Mouse (Mus musculus) bone marrow macrophage, adult 2 months (primary cell): ENCODE measurements around the gene Cd47.

ENCODE experiments used
- CTCF ChIP-seq: IDR thresholded peaks from 2 replicates; pipeline ENCODE4 v1.5.1; 2012; ENCODE audit warnings: low read depth, mild to moderate bottlenecking, low read length, moderate library complexity
- POLR2A ChIP-seq: IDR thresholded peaks from 2 replicates; pipeline ENCODE4 v1.6.1; 2012; ENCODE audit warnings: mild to moderate bottlenecking, low read depth, low read length, borderline replicate concordance

DNA sequence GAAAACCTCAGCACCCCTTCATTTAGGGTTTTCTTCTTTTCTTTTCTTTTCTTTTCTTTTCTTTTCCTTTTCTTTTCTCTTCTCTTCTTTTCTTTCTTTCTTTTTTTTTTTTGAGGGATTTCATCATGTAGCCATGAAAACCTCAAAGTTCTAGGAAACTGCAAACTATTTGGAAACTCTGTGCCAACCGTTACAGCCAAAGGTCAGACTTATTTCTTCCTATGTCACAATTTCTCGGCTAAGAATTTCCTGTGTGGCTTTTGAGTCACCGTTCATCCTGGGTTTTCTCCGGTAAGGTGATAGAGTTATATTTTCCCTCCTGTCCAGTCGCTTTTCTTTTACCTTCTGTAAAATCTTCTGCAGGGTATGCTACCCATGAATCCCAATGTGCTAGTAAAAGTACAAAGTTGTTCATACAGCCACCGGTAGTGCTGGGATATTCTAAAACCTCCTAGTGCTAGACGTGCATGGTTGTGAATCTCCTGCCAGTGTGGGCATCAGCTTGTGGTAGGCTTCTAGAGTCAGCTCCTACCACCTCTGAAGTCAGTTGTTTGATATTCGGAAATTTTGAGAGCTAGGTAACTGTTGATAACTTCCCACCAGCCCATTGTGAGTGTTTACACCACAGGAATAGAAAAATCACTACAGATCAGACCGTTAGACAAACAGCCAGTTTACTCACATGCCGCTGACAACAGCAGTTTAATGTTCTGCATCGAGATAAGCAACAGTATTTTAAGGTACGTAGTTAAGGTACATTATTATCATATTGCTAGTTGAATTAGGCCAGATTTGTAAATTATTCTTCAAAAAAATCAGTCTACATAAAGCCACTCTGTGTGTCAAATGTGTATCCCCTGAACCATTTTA is 29.8 kb upstream of the Cd47 start:
- TF ChIP-seq POLR2A (no peak), CTCF (no peak)
